Mouse (Mus musculus) 3134 (cell line): ENCODE measurements at regions not wholly inside any gene's neighbourhood (a gene's known extent, or its start where the extent isn't known, plus 50 kb on each side); places are given as distances from the start of the nearest gene placed in this dataset.

ENCODE experiments used
- DNase-seq: peaks from one replicate; pipeline ENCODE4 v3.0.0-alpha.2; 2011; ENCODE audit warnings: low spot score; ENCODE audit not compliant: insufficient read length; ENCODE audit errors: extremely low read depth

DNA sequence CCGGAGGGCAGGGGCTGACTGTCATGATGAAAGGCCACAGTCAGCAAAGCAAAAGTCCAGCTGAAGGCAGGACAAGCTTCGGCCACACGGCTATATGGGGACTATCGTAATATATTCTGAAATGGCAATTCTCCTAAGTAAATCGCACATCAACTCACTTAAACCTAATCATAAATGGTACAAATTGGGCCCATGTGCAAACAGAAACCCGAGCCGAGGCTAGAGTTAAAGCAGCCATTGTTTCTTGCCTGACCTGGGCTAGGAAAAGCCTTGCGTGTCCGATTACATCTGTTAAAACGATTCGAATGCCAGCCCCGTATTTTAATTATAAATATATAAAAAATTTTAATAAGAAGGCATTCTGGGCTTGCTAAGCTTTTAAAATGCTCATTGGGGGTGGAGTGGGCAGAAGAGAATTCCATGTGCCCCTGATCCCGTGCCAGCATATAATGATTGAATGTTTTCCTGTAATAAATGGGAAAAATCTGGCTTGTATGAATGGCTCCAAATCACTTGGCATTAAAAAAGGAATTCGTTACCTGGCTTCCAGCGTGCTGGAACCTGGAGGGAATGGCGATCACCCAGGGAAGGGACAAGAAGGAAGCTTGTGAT lies 552.7 kb upstream of the Mgmt start:
- no peak for DNase-seq

- no peak for DNase-seq
Measured at GRCm38 (mm10) chr7:136342211-136342799, 552.1 kb upstream of the Mgmt start.

GRCm38 (mm10) chr7:136342822-136343221 lies 551.6 kb upstream of the Mgmt start:
- no peak for DNase-seq

GRCm38 (mm10) chr7:136343494-136343893 lies 550.9 kb upstream of the Mgmt start:
- DNase-seq = no peak

DNA sequence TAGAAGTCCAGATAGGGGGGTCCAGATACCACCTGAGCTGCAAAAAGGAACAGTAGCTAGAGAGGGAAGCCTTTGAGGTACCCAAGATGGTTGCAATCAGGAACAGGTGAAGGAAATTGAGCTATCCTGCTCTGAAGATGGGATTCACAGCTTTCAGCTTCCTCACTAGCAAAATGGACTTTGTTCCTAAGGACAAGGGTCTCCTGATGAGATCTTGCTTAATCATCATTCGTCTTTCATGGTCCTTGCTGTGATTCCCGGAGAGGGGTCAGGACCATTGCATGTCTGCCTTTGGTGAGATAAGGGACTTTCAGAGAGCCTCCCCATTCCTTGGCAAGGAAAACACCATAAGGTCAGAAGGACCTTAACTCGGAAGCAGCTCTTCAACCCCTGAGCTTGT lies 549.4 kb upstream of the Mgmt start:
- DNase-seq = no peak

- DNase-seq = no peak
Measured at GRCm38 (mm10) chr7:136346531-136346930, 547.9 kb upstream of the Mgmt start.

DNA sequence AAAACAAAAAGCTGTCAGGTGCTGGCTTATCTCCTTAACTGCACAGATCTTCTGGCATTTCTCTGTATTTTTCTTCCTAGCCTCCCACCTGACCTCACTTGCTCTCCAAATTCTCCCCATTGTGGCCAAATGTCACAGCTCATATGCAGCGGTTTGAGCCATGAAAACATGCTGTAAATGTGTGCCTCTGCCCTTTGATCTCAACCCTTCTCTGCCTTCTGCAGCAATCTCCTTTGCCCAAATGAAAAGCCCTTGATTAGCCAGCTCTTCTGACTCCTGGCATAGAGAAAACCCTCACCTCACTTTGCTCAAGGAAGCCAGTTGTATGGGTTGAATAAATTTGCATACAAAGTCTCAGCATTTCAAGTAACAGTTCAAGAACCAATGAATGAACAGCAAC lies 546.1 kb upstream of the Mgmt start:
- DNase-seq = no peak

- DNase-seq = no peak
Measured at GRCm38 (mm10) chr7:136349651-136350050, 544.8 kb upstream of the Mgmt start.

GRCm38 (mm10) chr7:136357011-136357410 lies 537.4 kb upstream of the Mgmt start:
- DNase-seq = no peak

GRCm38 (mm10) chr7:136365318-136366211 lies 528.8 kb upstream of the Mgmt start:
- no peak for DNase-seq

DNA sequence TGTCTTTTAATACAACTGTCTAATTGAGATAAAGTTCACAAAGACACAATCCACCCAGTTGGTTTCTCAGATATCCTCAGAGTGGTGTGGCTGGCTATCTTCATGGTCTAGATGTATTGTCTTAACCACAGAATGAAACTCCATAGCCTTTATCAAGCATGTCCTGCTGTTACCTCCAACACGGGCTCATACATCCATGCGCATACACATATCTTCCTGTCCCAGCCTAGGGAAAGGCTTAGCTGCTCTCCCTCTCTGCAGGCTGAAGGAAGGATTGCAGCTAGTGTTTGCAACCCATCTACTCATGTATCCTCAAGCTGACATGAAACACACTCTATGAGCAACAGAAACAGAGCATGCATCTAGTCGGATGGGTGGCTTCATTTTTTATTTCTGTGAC lies 517.2 kb upstream of the Mgmt start:
- DNase-seq = no peak

DNA sequence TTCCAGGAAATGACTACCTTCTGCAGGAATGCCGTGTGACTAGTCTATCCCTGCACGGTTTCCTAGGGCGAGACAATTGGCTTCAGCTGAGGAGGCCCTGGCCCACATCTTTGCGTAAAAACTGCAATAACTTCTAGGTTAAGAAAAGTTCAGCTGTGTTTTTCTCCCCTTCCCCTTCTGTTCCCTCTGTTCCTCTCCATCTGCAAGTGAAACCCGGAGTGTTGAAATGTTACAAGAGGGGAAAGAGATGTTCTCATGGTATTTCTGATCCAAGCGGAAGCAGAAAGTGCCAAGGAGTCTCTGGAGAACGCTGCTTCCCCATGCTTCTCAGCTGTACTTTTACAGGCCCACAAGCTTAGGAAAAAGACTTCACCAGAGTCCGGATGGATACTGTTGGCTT lies 516.7 kb upstream of the Mgmt start:
- DNase-seq = no peak

DNA sequence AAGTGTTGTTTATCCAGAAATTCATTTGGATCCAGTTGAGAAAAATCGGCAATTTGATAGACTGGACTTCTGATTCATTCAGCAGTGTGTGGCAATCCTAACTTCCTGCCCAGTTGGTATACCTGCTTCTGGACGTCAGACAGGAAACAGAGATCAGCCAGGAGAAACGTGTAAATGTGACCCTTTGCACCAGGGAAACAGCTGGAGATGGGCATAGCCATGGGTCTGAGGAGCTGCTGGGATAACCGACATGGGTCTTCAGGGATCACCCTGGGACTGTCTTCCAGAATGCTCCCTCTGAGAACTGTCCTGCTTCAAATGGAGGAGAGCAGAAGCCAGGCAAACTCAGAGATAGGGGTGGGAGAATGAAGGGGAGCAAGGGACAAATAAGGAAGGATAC lies 516.1 kb upstream of the Mgmt start:
- no peak for DNase-seq

DNA sequence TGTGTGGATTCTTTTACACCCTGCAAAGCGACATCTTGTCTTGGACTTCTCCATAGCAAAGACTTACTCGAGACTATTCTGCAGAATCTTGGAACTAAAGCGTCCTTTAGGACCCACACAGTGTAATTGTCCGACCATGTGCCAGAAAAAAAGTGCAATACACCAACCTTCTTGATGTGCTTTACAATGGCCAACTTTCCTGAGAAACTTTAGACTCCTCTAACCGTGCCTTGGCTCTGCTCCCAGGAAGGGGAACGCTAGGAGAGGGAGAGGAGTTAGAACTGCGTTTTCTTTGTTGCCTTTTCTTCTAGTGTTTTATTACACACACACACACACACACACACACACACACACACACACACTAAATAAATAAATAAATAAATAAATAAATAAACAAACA lies 515.1 kb upstream of the Mgmt start:
- DNase-seq = no peak

DNA sequence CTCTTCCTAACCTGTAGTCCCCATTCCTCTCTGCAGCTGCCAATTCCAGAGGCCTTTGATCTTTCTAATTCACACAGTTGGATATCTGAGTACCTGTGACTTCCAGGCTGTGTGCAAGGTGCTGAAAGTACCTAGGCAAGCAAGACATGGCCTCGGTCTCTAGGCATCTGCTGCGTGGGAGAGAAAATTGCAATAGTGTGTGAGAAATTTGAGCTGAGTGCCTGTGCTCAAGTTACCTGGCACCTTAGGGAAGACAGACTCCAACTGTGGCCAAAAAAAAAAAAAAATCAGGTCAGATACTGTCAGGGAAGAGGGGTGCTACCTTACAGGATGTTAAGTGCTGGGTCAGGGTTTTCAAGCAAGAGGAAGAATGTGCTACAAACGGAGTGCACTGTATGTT lies 514.7 kb upstream of the Mgmt start:
- no peak for DNase-seq

GRCm38 (mm10) chr7:136383296-136383695 lies 511.1 kb upstream of the Mgmt start:
- DNase-seq = no peak

GRCm38 (mm10) chr7:136387736-136388135 lies 506.7 kb upstream of the Mgmt start:
- DNase-seq = no peak

- no peak for DNase-seq
Measured at GRCm38 (mm10) chr7:136390066-136390465, 504.3 kb upstream of the Mgmt start.

GRCm38 (mm10) chr7:136393454-136393853 lies 501.0 kb upstream of the Mgmt start:
- no peak for DNase-seq

DNA sequence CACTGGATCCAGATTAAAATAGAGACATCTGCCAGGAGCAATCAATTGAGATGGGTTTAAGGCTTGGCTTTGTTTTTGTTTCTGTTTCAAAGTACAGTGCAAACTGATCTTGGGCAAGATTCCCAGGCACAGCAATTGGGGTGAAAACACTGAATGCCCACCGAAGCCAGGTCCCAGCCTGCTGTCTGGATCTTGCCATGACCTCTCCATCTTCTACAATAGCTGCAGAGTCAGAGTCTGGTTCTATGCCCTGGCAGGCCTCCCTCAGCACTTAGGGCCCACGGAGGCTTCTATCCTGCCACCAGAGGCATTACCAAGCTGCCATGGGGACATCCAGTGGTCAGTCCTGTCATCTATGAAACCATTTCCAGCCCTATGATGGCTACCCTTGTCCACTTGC lies 498.6 kb upstream of the Mgmt start:
- DNase-seq = no peak

- DNase-seq = no peak
Measured at GRCm38 (mm10) chr7:136397101-136397500, 497.3 kb upstream of the Mgmt start.
